Mouse (Mus musculus): ENCODE measurements at regions not wholly inside any gene's neighbourhood (a gene's known extent, or its start where the extent isn't known, plus 50 kb on each side); places are given as distances from the start of the nearest gene placed in this dataset.

- DNase-seq (ENCODE audit: low spot score) = no peak
Observed at GRCm38 (mm10) chr9:41765816-41766532, 358.1 kb downstream of the Sorl1 start.

GRCm38 (mm10) chr9:41761050-41761576, 363.0 kb downstream of the Sorl1 start:
- DNase-seq (ENCODE audit: low spot score) = no peak

- no peak for DNase-seq (ENCODE audit: low spot score)
Observed at GRCm38 (mm10) chr9:41754434-41755002, 369.6 kb downstream of the Sorl1 start.

- no peak for DNase-seq (ENCODE audit: low spot score)
Observed at GRCm38 (mm10) chr9:41745979-41746647, 378.0 kb downstream of the Sorl1 start.

GRCm38 (mm10) chr9:41741500-41741899, 382.6 kb downstream of the Sorl1 start:
- no peak for DNase-seq (ENCODE audit: low spot score)

GRCm38 (mm10) chr9:41740536-41740935, 383.6 kb downstream of the Sorl1 start:
- DNase-seq (ENCODE audit: low spot score) = no peak

GRCm38 (mm10) chr9:41737671-41738070, 386.4 kb downstream of the Sorl1 start:
- DNase-seq (ENCODE audit: low spot score) = no peak

GRCm38 (mm10) chr9:41736881-41737280, 387.2 kb downstream of the Sorl1 start:
- DNase-seq (ENCODE audit: low spot score) = no peak

GRCm38 (mm10) chr9:41736234-41736859, 387.8 kb downstream of the Sorl1 start:
- no peak for DNase-seq (ENCODE audit: low spot score)

GRCm38 (mm10) chr9:41735448-41736233, 388.5 kb downstream of the Sorl1 start:
- no peak for DNase-seq (ENCODE audit: low spot score)

GRCm38 (mm10) chr9:41734925-41735447, 389.1 kb downstream of the Sorl1 start:
- no peak for DNase-seq (ENCODE audit: low spot score)

GRCm38 (mm10) chr9:41721609-41722008, 402.5 kb downstream of the Sorl1 start:
- DNase-seq (ENCODE audit: low spot score) = no peak

- DNase-seq (ENCODE audit: low spot score) = no peak
Observed at GRCm38 (mm10) chr9:41715231-41715630, 408.9 kb downstream of the Sorl1 start.

GRCm38 (mm10) chr9:41705972-41706371, 418.1 kb downstream of the Sorl1 start:
- no peak for DNase-seq (ENCODE audit: low spot score)

GRCm38 (mm10) chr9:41705461-41705903, 418.6 kb downstream of the Sorl1 start:
- no peak for DNase-seq (ENCODE audit: low spot score)

- DNase-seq (ENCODE audit: low spot score) = no peak
Observed at GRCm38 (mm10) chr9:41703091-41703490, 421.0 kb downstream of the Sorl1 start.

GRCm38 (mm10) chr9:41700683-41701082, 423.4 kb downstream of the Sorl1 start:
- no peak for DNase-seq (ENCODE audit: low spot score)

GRCm38 (mm10) chr9:41699031-41699430, 425.1 kb downstream of the Sorl1 start:
- DNase-seq (ENCODE audit: low spot score) = no peak

GRCm38 (mm10) chr9:41697611-41698467, 426.3 kb downstream of the Sorl1 start:
- DNase-seq (ENCODE audit: low spot score) = no peak

GRCm38 (mm10) chr9:41697160-41697559, 426.9 kb downstream of the Sorl1 start:
- no peak for DNase-seq (ENCODE audit: low spot score)

All from T-cell, adult 2 months (primary cell).